Comparison of ENCODE assay signal across 15 mouse cellular contexts in the genomic region with DNA sequence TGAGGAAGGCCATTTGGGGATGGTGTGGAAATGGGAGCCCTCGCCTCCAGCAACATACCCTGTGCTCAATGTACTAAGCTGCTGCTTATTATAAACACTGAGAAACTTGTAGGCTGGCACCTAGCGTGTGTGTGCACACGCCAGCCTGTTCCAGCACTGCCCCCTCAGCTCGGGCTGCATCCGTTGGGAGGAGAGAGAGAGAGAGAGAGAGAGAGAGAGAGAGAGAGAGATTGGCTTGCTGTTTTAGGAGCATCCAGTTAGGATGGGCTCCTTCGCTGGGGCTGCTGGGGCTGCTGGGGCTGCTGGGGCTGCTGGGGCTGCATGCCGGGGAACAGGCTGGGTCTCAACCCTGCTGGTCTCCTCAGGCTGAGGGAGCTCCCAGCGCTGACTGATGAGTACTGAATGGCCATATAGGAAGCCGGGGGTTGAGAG. TPM values are rescaled to one million over a fixed set of nuclear protein-coding genes. Genes with fewer than 3 reads are reported as not detected.
DNase-seq lines count a peak whose midpoint lies in the region; ATAC-seq and TF ChIP-seq lines count a peak whose summit lies in the region.
"Had no signal": no experiment of that assay in that cellular context is flagged by ENCODE, and none has a peak within 500 bp of the region (broad histone marks: within the 10 kb centered on the region; RNA-seq: fewer than 3 reads in every experiment).

No protein-coding gene starts in this region.

- no peak overlapping the region for H3ac ChIP-seq in myocyte (ENCODE audit: control insufficient read depth, insufficient read length)

- no peak overlapping the region for H3K27ac ChIP-seq in heart, embryonic 15.5 days
- 0 out of 2 replicates have a peak overlapping the region, but pooled peaks have one; percentile 4 for H3K27ac ChIP-seq in limb, embryonic 15.5 days
- H3K27ac ChIP-seq in limb, embryonic 10.5 days = no peak overlapping the region
- H3K27ac ChIP-seq: embryonic facial prominence, embryonic 12.5 days; kidney, postnatal 0 days; limb, embryonic 13.5 days; lung, embryonic 15.5 days had no signal

- no peak for ATAC-seq in heart, embryonic 15.5 days (replicated peaks; ENCODE audit: insufficient number of reproducible peaks, insufficient read depth, low FRiP score, low read depth)
- ATAC-seq in limb, embryonic 15.5 days (ENCODE audit: insufficient number of reproducible peaks, low FRiP score, low TSS enrichment, low read depth) = no peak
- ATAC-seq in megakaryocyte-erythroid progenitor cell, adult 5-6 weeks (replicated peaks; ENCODE audit: low FRiP score, low TSS enrichment, poor library complexity, severe bottlenecking) = no peak

- no peaks in the 10 kb centered on the region for H3K9me3 ChIP-seq in heart, embryonic 15.5 days (replicated peaks)
- H3K9me3 ChIP-seq in limb, embryonic 15.5 days = no peaks in the 10 kb centered on the region
- no peaks in the 10 kb centered on the region for H3K9me3 ChIP-seq in limb, embryonic 10.5 days (replicated peaks)
- H3K9me3 ChIP-seq: embryonic facial prominence, embryonic 12.5 days; heart, embryonic 12.5 days; limb, embryonic 13.5 days; lung, embryonic 15.5 days; midbrain, embryonic 12.5 days had no signal

- peaks cover 27% of the 10 kb centered on the region for H3K4me1 ChIP-seq in heart, embryonic 15.5 days (replicated peaks)
- peaks cover 26% of the 10 kb centered on the region; the same call in 1 of the 2 replicates for H3K4me1 ChIP-seq in limb, embryonic 15.5 days
- peaks cover 48% of the 10 kb centered on the region for H3K4me1 ChIP-seq in limb, embryonic 10.5 days

- H3K36me3 ChIP-seq in heart, embryonic 15.5 days = no peaks in the 10 kb centered on the region
- 0 out of 2 replicates have a peak, but pooled peaks cover 4% of the 10 kb centered on the region for H3K36me3 ChIP-seq in limb, embryonic 15.5 days
- peaks cover 1% of the 10 kb centered on the region; the same call in 1 of the 2 replicates for H3K36me3 ChIP-seq in limb, embryonic 10.5 days
- H3K36me3 ChIP-seq in myocyte (ENCODE audit: control insufficient read depth, insufficient read depth) = peaks cover 5% of the 10 kb centered on the region
- H3K36me3 ChIP-seq: heart, embryonic 12.5 days; limb, embryonic 13.5 days; lung, embryonic 15.5 days; midbrain, embryonic 12.5 days had no signal

- WGBS in heart, embryonic 15.5 days = 77% methylated on average over 9 of the region's 9 CpGs
- 74% methylated on average over 9 of the region's 9 CpGs for WGBS in limb, embryonic 15.5 days
- 78% methylated on average over 9 of the region's 9 CpGs for WGBS in limb, embryonic 10.5 days

- H3K79me2 ChIP-seq in myocyte (ENCODE audit: control insufficient read depth, insufficient read depth) = peaks cover 14% of the 10 kb centered on the region

- no peak for TF ChIP-seq POLR2A in myocyte (IDR thresholded peaks at IDR 0.05; ENCODE audit: insufficient read length, low read depth)

- DNase-seq in heart, adult 8-10 months (ENCODE audit: low spot score) = no peak
- no peak for DNase-seq in limb, embryonic 10.5 days (ENCODE audit: low spot score)
- peak; percentile 69 to 85 for DNase-seq in left cerebral cortex, postnatal 25 days (ENCODE audit: low spot score in 2 of 2)
- DNase-seq in kidney, postnatal 25 days = no peak
- DNase-seq: thymus, adult 18-20 months had no signal

- H3K9ac ChIP-seq in heart, embryonic 15.5 days = 0 out of 2 replicates have a peak overlapping the region, but pooled peaks have one; percentile 5
- no peak overlapping the region for H3K9ac ChIP-seq in limb, embryonic 15.5 days
- H3K9ac ChIP-seq: embryonic facial prominence, embryonic 12.5 days; heart, embryonic 12.5 days; lung, embryonic 15.5 days had no signal

- 0 out of 2 replicates have a peak, but pooled peaks cover 2% of the 10 kb centered on the region for H3K27me3 ChIP-seq in heart, embryonic 15.5 days
- no peaks in the 10 kb centered on the region; the same call in 1 of the 2 replicates for H3K27me3 ChIP-seq in limb, embryonic 15.5 days
- H3K27me3 ChIP-seq in limb, embryonic 10.5 days (ENCODE audit: low read depth, poor library complexity, severe bottlenecking) = peaks cover 10% of the 10 kb centered on the region; the same call in 1 of the 2 replicates
- H3K27me3 ChIP-seq in myocyte (ENCODE audit: control insufficient read depth, insufficient read depth, insufficient read length) = no peaks in the 10 kb centered on the region
- H3K27me3 ChIP-seq: limb, embryonic 13.5 days; lung, embryonic 15.5 days had no signal

- intact Hi-C loops in left cerebral cortex, postnatal 25 days (cut with DNase I) = loop anchor here (1.0 to 5.0 kb wide), 2 partner anchors 82 to 118 kb away; no protein-coding TSS in a partner anchor

- no peak overlapping the region for H3K4me2 ChIP-seq in heart, embryonic 15.5 days
- H3K4me2 ChIP-seq in limb, embryonic 15.5 days = no peak overlapping the region
- H3K4me2 ChIP-seq in myocyte (ENCODE audit: low read depth) = peak overlapping the region; percentile 86
- H3K4me2 ChIP-seq: embryonic facial prominence, embryonic 12.5 days; heart, embryonic 12.5 days; limb, embryonic 13.5 days; lung, embryonic 15.5 days had no signal

- H3K4me3 ChIP-seq in heart, embryonic 15.5 days = no peak overlapping the region
- H3K4me3 ChIP-seq in limb, embryonic 15.5 days = no peak overlapping the region
- no peak overlapping the region for H3K4me3 ChIP-seq in limb, embryonic 10.5 days
- H3K4me3 ChIP-seq in myocyte = peak overlapping the region; percentile 1
- H3K4me3 ChIP-seq: embryonic facial prominence, embryonic 12.5 days; heart, embryonic 12.5 days; limb, embryonic 13.5 days; lung, embryonic 15.5 days; midbrain, embryonic 12.5 days had no signal

TF ChIP-seq in myocyte, 11 proteins besides CTCF, POLR2A, EP300 and RAD21:
- TF ChIP-seq TCF3 (IDR thresholded peaks at IDR 0.05; ENCODE audit: insufficient read length, low read depth) (no peak), MYOD1 (IDR thresholded peaks at IDR 0.05; ENCODE audit: control insufficient read depth in 1 of 3, insufficient read length in 2 of 3, low read depth in 2 of 3) (no peak), POLR2AphosphoS2 (IDR thresholded peaks at IDR 0.05; ENCODE audit: insufficient read length, low read depth) (no peak), USF1 (IDR thresholded peaks at IDR 0.05; ENCODE audit: low read depth) (no peak), SRF (IDR thresholded peaks at IDR 0.05; ENCODE audit: control insufficient read depth, insufficient read length, low read depth) (no peak), TCF12 (IDR thresholded peaks at IDR 0.05; ENCODE audit: insufficient read depth, poor library complexity, severe bottlenecking) (no peak), CEBPB (IDR thresholded peaks at IDR 0.05; ENCODE audit: insufficient read depth, poor library complexity, severe bottlenecking) (no peak), E2F4 (IDR thresholded peaks at IDR 0.05; ENCODE audit: insufficient read depth) (no peak), REST (IDR thresholded peaks at IDR 0.05; ENCODE audit: insufficient read depth, insufficient read length) (no peak), MAX (IDR thresholded peaks at IDR 0.05; ENCODE audit: low read depth) (no peak), MYOG (IDR thresholded peaks at IDR 0.05; ENCODE audit: control insufficient read depth in 1 of 3, insufficient read depth in 1 of 3, insufficient read length in 2 of 3, low read depth in 2 of 3) (no peak)
TF ChIP-seq in myocyte: peak in this region for 0.

RNA-seq across cellular contexts. Expression of a gene that starts 8.3 kb away (rescaled TPM):
- 0.37 and 0.90 TPM in 2 replicates for polyA plus RNA-seq in heart, embryonic 15.5 days (2015; fragmentation: Nextera tagmentation; extraction: Ambion mirVana)
- 1 to 10 TPM in 2 of 4 experiments, under 1 TPM in 2; 0.85 to 4.1 (median 1.4) TPM for total RNA-seq in heart, adult 8-10 months (2022)
- 2.3 and 3.2 TPM in 2 replicates for polyA plus RNA-seq in limb, embryonic 15.5 days (2015; fragmentation: Nextera tagmentation; extraction: Ambion mirVana)
- 1.4 and 1.6 TPM in 2 replicates for polyA plus RNA-seq in limb, embryonic 10.5 days (2016; fragmentation: Nextera tagmentation; extraction: Ambion mirVana)
- 100 to 1,000 TPM; 339 to 344 TPM for total RNA-seq in left cerebral cortex, postnatal 25 days (2021)
- polyA plus RNA-seq in myocyte (2012; fragmentation: generic; extraction: Trizol) = 11.3 TPM
- total RNA-seq in megakaryocyte-erythroid progenitor cell, adult 5-6 weeks (2014; fragmentation: Nextera tagmentation) = 0.72 and 1.2 TPM in 2 replicates
- 0.50 and 1.9 TPM in 2 replicates for total RNA-seq in megakaryocyte-erythroid progenitor cell, adult 5-6 weeks (2017)

RNA-seq across cellular contexts. Expression of a gene that starts 56.7 kb away (rescaled TPM):
- 177 and 193 TPM in 2 replicates for polyA plus RNA-seq in heart, embryonic 15.5 days (2015; fragmentation: Nextera tagmentation; extraction: Ambion mirVana)
- 100 to 1,000 TPM in 3 of 4 experiments, 10 to 100 TPM in 1; 99.6 to 118 (median 111) TPM for total RNA-seq in heart, adult 8-10 months (2022)
- 292 and 301 TPM in 2 replicates for polyA plus RNA-seq in limb, embryonic 15.5 days (2015; fragmentation: Nextera tagmentation; extraction: Ambion mirVana)
- 362 and 370 TPM in 2 replicates for polyA plus RNA-seq in limb, embryonic 10.5 days (2016; fragmentation: Nextera tagmentation; extraction: Ambion mirVana)
- total RNA-seq in left cerebral cortex, postnatal 25 days (2021) = 100 to 1,000 TPM in 1 of 2 experiments, 10 to 100 TPM in 1; 93.5 to 110 TPM
- 74.9 TPM for polyA plus RNA-seq in myocyte (2012; fragmentation: generic; extraction: Trizol)
- total RNA-seq in megakaryocyte-erythroid progenitor cell, adult 5-6 weeks (2014; fragmentation: Nextera tagmentation) = 130 and 137 TPM in 2 replicates
- total RNA-seq in megakaryocyte-erythroid progenitor cell, adult 5-6 weeks (2017) = 125 and 153 TPM in 2 replicates

Comparison
In these comparisons a context has a peak if more than half of its experiments do, and no peak if none do; other contexts are left out.
1. DNase-seq: peak in left cerebral cortex, postnatal 25 days (2 of 2); none in heart, adult 8-10 months (single experiment), limb, embryonic 10.5 days (single experiment) and kidney, postnatal 25 days (0 of 2).